Mouse (Mus musculus) heart, postnatal 0 days (tissue): ENCODE data around the gene Eif4e2.

Experiments
- CTCF ChIP-seq: IDR thresholded peaks from 2 replicates; pipeline ENCODE4 v1.5.1; 2016; ENCODE audit warnings: antibody characterized with exemption, control low read depth, low read depth
- EP300 ChIP-seq: IDR thresholded peaks from 2 replicates; pipeline ENCODE4 v1.6.1; 2016; ENCODE audit warnings: antibody characterized with exemption, low read depth

DNA sequence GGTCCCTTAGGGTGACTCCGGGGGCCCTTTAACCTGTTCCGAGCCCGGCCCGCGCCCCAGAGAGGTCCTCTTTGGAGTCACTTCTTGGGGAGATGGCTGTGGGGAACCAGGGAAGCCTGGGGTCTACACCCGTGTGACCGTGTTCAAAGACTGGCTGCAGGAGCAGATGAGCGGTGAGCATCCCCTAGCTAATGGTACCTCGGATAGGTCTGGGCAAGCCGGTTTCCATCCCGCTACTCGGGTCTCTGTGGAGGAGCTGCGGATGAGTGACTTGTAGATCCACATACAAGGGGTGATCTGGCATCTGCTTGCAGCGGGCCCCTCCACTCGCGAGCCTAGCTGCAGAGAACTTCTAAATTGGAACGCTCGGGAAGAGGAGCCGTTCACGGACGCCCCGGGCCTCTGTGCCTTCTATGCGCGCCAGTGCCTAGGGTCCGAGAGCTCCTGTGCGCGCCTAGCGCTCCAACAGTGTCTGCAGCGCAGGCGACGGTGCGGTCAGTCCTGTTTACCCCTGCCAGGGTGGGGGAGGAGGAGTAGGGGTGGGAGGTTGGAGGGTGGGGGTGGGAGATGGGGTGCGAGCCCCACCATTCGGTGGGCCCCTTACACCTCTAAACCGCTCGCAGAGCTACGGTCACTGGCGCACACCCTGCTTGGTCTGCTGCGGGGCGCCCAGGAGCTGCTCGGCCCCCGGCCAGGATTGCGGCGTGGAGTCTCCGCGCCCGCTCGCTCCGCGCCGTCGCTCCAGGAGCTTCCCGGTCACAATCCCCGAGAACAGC, 27.3 kb upstream of the Eif4e2 start:
- TF ChIP-seq CTCF, result no peak
- TF ChIP-seq EP300, result no peak
